Mouse (Mus musculus) thymus, postnatal 14 days (tissue): ENCODE results near the gene Mpg.

Source experiments
- DNase-seq: peaks from one replicate; pipeline ENCODE4 v3.0.0; 2021

Gene Mpg

GRCm38 (mm10) chr11:32226124-32226871, at the start of gene Mpg:
Gene Mpg, plus strand, starts transcription at chr11:32226505.
- DNase-seq: peak; percentile 93

GRCm38 (mm10) chr11:32178506-32178905, 47.8 kb upstream of the Mpg start:
- no peak for DNase-seq

DNA sequence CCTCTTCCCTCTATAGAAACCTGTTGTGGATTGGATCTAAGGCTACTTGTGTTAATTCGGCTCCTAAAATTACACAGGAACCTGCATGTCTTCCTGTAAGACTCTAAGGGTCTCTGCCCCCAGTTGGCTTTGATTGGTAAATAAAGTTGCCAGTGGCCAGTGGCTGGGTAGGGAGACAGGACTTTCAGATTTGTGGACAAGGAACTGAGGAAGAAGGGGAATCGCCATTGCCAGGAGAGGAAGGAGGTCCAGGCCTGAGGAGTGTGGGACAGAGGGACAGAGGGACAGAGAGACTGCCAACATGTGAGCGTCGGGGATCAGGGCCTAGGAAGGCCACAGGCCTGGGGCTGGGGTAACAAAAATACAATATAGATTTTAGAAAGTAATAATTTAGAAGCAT, 45.1 kb upstream of the Mpg start:
- no peak for DNase-seq

DNA sequence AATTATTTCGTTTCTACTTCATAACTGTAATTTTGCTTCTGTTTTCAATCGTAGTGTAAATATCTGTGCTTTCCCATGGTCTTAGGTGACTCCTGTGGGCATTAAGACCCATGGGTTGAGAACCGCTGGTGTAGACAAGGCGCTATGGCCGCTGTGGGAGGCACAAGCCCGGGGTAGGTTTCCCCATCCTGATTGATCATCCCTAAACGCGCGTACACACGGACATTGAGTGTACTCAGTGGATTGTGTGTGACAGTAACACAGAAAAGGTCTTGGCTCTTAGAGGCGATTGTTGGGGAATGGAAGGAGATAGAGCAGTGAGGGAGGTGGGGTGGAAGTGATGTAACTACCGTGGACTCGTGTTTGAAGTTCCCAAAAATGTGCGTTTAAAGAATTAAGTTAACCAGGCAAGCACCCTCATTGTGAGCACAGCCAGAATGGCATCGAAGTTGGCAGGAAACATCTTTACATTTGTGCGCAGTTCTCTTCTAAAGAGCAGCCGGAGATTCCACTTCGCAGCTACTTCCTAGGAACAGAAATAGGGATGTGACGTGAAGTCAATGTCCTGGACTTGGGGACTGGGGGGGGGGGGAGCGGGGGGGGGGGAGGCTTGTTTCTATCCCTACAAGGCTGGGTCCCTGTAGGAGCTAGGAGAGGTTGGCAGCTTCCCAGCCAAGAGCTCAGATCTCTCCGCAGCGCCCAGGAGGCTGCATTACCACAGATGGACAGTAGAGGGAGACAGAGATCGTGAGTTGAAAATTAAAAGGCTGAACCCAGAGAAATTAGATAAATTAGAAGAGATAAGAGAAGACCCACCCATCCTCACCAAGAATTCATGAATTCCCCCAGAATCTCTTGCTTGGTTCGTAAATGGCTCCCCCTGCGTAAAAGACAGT, 44.1 kb upstream of the Mpg start:
- DNase-seq: peak; percentile 78

- no peak for DNase-seq
These were observed 41.8 kb upstream of the Mpg start for GRCm38 (mm10) chr11:32184469-32184868.

- no peak for DNase-seq
These were observed 40.3 kb upstream of the Mpg start for GRCm38 (mm10) chr11:32186031-32186430.

DNA sequence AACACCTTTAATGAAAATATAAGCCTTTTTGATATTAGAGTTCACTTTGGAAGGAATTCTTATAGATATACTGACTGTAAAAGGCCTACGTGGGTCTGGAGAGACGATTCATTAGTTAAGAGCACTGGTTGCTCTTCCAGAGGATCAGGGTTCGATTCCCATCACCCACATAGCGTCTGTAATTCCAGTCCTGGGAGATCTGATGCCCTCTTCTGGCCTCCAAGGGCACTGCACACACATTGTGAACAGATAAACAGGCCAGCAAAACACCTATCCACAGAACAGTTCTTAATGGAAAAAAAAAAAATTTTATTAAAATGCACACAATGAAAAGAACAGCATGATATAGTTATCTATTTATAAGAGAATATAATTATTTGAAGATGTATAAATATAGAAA, 39.0 kb upstream of the Mpg start:
- DNase-seq: no peak

GRCm38 (mm10) chr11:32188881-32189280, 37.4 kb upstream of the Mpg start:
- DNase-seq: no peak

- no peak for DNase-seq
These were observed 36.9 kb upstream of the Mpg start for GRCm38 (mm10) chr11:32189434-32189833.

GRCm38 (mm10) chr11:32190119-32190518, 36.2 kb upstream of the Mpg start:
- no peak for DNase-seq

- no peak for DNase-seq
These were observed 35.6 kb upstream of the Mpg start for GRCm38 (mm10) chr11:32190603-32191110.

- DNase-seq: no peak
These were observed 33.1 kb upstream of the Mpg start for GRCm38 (mm10) chr11:32193156-32193555.

DNA sequence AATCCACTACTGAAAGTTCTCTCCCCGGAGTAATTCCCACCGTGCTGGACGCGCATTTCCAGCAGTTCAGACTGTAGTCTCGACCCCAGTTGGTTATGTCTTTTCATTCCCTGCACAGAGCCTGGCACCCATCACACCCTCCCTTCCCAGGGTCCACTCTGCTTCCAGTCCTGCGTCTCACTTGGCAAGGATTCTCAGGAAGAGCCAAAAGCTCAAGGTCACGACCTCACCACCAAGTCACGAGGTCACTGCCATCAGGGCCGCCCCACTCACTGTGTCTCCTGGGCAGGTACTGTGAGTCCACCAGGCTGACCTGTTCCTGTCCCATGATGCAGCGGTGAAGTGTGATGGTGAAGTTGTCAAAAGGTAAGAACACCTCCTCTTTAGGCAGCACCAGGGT, 32.2 kb upstream of the Mpg start:
- DNase-seq: no peak

GRCm38 (mm10) chr11:32194626-32195025, 31.7 kb upstream of the Mpg start:
- no peak for DNase-seq

DNA sequence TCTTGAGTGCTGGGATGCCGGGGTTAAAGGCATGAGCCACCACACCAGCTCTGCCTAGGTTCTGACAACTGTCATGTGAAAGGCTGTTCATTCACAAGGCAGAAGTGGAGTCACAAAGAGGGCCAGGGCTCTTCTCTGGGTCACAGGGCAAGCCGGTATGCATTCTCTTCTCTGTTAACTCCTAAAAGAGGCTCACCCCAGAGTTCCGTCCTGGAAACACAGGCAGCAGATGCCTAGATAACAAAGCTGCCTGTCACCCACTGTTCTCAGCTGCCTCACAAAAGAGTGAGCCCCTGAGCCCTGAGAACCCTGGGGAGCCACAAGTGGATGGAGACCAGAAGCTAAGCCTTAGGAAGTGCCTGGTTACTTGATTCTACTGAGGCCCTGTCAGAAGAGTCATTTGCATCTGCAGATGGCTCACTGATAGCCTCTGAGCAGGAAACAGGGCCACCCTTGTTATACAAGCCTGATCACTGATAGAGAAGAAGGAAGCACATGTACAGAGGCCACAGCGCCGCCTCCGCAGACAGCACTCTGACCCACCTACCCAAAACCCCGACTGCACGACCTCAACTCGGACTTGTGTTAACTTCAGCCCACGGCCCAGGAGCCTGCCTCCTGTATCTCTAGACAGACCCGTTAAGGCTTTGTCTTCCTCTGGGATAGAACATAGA, 30.3 kb upstream of the Mpg start:
- DNase-seq: peak; percentile 45

- DNase-seq: no peak
These were observed 29.6 kb upstream of the Mpg start for GRCm38 (mm10) chr11:32196727-32197126.

- DNase-seq: no peak
These were observed 28.5 kb upstream of the Mpg start for GRCm38 (mm10) chr11:32197766-32198165.

- DNase-seq: peak; percentile 32
These were observed 27.9 kb upstream of the Mpg start for GRCm38 (mm10) chr11:32198256-32198955.

DNA sequence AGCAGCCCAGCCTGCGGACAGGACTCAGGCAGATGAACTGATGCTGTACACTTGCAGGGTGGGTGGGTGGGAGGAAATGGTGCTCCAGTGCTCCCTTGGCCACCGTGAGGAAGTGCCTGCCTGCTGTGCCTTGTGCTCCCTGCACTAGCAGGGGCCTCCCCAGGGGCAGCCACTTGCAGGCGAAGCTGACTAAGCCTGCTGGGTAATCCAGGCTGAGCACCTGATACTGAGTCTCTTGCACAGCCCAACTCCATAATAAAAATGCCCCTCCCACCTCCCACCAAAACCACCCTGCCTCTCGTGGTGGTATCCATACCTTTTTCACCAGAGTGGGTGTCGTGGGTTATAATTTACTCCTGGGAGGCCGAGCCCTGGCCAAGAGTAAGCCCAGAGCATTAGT, 27.1 kb upstream of the Mpg start:
- peak; percentile 73 for DNase-seq

DNA sequence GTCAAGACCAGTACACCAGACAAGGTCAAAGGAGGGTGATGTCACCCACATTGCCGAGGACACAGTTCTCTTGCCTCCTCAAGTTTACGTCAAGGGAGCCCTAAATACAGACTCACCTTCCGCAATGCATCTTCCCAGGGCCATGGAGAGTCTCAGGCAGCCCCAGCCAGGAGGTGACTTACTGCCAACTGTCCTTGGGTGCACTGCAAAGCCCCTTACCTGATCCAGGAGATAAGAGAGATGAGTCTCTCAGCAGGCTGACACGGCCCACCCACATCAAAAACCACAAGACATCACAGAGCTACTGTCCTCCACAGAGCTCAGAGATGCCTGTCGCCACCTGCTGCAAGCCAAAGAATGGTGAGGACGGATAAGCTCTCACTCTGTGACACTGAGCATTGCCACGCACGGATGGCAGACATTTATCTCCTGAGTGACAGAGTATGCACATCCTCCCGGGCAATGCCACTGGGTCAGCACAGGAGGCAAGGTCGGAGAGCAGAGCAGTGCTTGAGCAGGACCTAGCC, 26.2 kb upstream of the Mpg start, which contains the start of gene Il9r:
Gene Il9r, minus strand, starts transcription at position 205 of the 527 bp plus-strand sequence.
- peak; percentile 82 for DNase-seq

GRCm38 (mm10) chr11:32200992-32201391, 25.3 kb upstream of the Mpg start:
- peak; percentile 50 for DNase-seq
